8 mouse cellular contexts compared by ENCODE assay signal in genomic region chr3:89250435-89251040, GRCm38 (mm10). TPM values are rescaled to one million over a fixed set of nuclear protein-coding genes. Genes with fewer than 3 reads are reported as not detected.
DNase-seq lines count a peak whose midpoint lies in the region; ATAC-seq and TF ChIP-seq lines count a peak whose summit lies in the region.

No protein-coding gene starts in this region.

- peaks cover 26% of the 10 kb centered on the region for H3K36me3 ChIP-seq in hindbrain, embryonic 10.5 days
- H3K36me3 ChIP-seq in hindbrain, embryonic 12.5 days = peaks cover 8% of the 10 kb centered on the region
- no peaks in the 10 kb centered on the region for H3K36me3 ChIP-seq in heart, embryonic 15.5 days
- H3K36me3 ChIP-seq in limb, embryonic 13.5 days = peaks cover 20% of the 10 kb centered on the region; the same call in 1 of the 2 replicates
- H3K36me3 ChIP-seq in small intestine, adult 2 months (ENCODE audit: control insufficient read depth, insufficient read depth, low read length) = peaks cover 6% of the 10 kb centered on the region; the same call in 1 of the 2 replicates

- DNase-seq in hindbrain, embryonic 10.5 days (ENCODE audit: low spot score) = peak; percentile 49
- DNase-seq in ES-CJ7 (ENCODE audit: low read depth, low spot score) = peak; percentile 79
- DNase-seq in cerebellum, postnatal 25 days = peak; percentile 81 to 87
- DNase-seq in layer of hippocampus, adult 9-10 months (ENCODE audit: low spot score) = no peak

- 22% methylated on average over 7 of the region's 7 CpGs for WGBS in hindbrain, embryonic 10.5 days
- WGBS in hindbrain, embryonic 12.5 days = 24% methylated on average over 7 of the region's 7 CpGs
- WGBS in heart, embryonic 15.5 days = 18% methylated on average over 7 of the region's 7 CpGs
- 21% methylated on average over 7 of the region's 7 CpGs for WGBS in limb, embryonic 13.5 days
- WGBS in small intestine, adult 2 months = 19% methylated on average over 7 of the region's 7 CpGs

- H3K9ac ChIP-seq in hindbrain, embryonic 12.5 days = no peak overlapping the region
- H3K9ac ChIP-seq in heart, embryonic 15.5 days = no peak overlapping the region
- 0 out of 2 replicates have a peak overlapping the region, but pooled peaks have one; percentile 39 for H3K9ac ChIP-seq in limb, embryonic 13.5 days

- no peak for ATAC-seq in hindbrain, embryonic 12.5 days (ENCODE audit: low FRiP score)
- no peak for ATAC-seq in heart, embryonic 15.5 days (replicated peaks; ENCODE audit: insufficient number of reproducible peaks, insufficient read depth, low FRiP score, low read depth)
- no peak for ATAC-seq in limb, embryonic 13.5 days (ENCODE audit: low FRiP score, low read depth)

- H3K27me3 ChIP-seq in hindbrain, embryonic 10.5 days (ENCODE audit: insufficient read depth, poor library complexity, severe bottlenecking) = peaks cover 41% of the 10 kb centered on the region
- peaks cover 14% of the 10 kb centered on the region; the same call in 1 of the 2 replicates for H3K27me3 ChIP-seq in hindbrain, embryonic 12.5 days
- H3K27me3 ChIP-seq in heart, embryonic 15.5 days = 0 out of 2 replicates have a peak, but pooled peaks cover 6% of the 10 kb centered on the region
- H3K27me3 ChIP-seq in limb, embryonic 13.5 days = no peaks in the 10 kb centered on the region
- H3K27me3 ChIP-seq in small intestine, adult 2 months (ENCODE audit: control insufficient read depth, insufficient read depth, low read length) = no peaks in the 10 kb centered on the region

- 0 out of 2 replicates have a peak overlapping the region, but pooled peaks have one; percentile 20 for H3K4me3 ChIP-seq in hindbrain, embryonic 10.5 days
- no peak overlapping the region for H3K4me3 ChIP-seq in hindbrain, embryonic 12.5 days
- H3K4me3 ChIP-seq in heart, embryonic 15.5 days = no peak overlapping the region
- no peak overlapping the region for H3K4me3 ChIP-seq in limb, embryonic 13.5 days
- no peak overlapping the region for H3K4me3 ChIP-seq in small intestine, adult 2 months (ENCODE audit: low read depth, low read length)

- TF ChIP-seq CTCF in small intestine, adult 2 months (IDR thresholded peaks at IDR 0.05; ENCODE audit: extremely low read depth, insufficient read length, insufficient replicate concordance, low read depth, low read length) = peak; percentile 72; the same call in 1 of the 2 replicates

- H3K4me1 ChIP-seq in hindbrain, embryonic 10.5 days (replicated peaks) = peaks cover 52% of the 10 kb centered on the region
- peaks cover 30% of the 10 kb centered on the region for H3K4me1 ChIP-seq in hindbrain, embryonic 12.5 days
- H3K4me1 ChIP-seq in heart, embryonic 15.5 days (replicated peaks) = peaks cover 37% of the 10 kb centered on the region
- peaks cover 34% of the 10 kb centered on the region for H3K4me1 ChIP-seq in limb, embryonic 13.5 days
- peaks cover 32% of the 10 kb centered on the region for H3K4me1 ChIP-seq in small intestine, adult 2 months (ENCODE audit: control insufficient read depth, insufficient read depth, insufficient read length, low read length)

- H3K27ac ChIP-seq in hindbrain, embryonic 10.5 days = no peak overlapping the region
- H3K27ac ChIP-seq in hindbrain, embryonic 12.5 days = no peak overlapping the region
- H3K27ac ChIP-seq in heart, embryonic 15.5 days = peak overlapping the region; percentile 50
- H3K27ac ChIP-seq in limb, embryonic 13.5 days = no peak overlapping the region
- H3K27ac ChIP-seq in small intestine, adult 2 months (ENCODE audit: insufficient read depth, low read depth, low read length) = peak overlapping the region; percentile 50

- no peak overlapping the region for H3K4me2 ChIP-seq in hindbrain, embryonic 12.5 days (replicated peaks)
- H3K4me2 ChIP-seq in heart, embryonic 15.5 days = no peak overlapping the region
- H3K4me2 ChIP-seq in limb, embryonic 13.5 days (replicated peaks) = peak overlapping the region; percentile 48; the same call in 1 of the 2 replicates

- no peak for TF ChIP-seq POLR2A in small intestine, adult 2 months (IDR thresholded peaks at IDR 0.05; ENCODE audit: low read depth, low read length)

- no peaks in the 10 kb centered on the region for H3K9me3 ChIP-seq in hindbrain, embryonic 10.5 days
- H3K9me3 ChIP-seq in hindbrain, embryonic 12.5 days (replicated peaks) = no peaks in the 10 kb centered on the region
- H3K9me3 ChIP-seq in heart, embryonic 15.5 days (replicated peaks) = no peaks in the 10 kb centered on the region
- H3K9me3 ChIP-seq in limb, embryonic 13.5 days = no peaks in the 10 kb centered on the region

RNA-seq across cellular contexts. Expression of gene Trim46, which starts 4.4 kb away (rescaled TPM):
- polyA plus RNA-seq in hindbrain, embryonic 10.5 days (2016; fragmentation: Nextera tagmentation; extraction: Ambion mirVana) = 5.2 and 11.6 TPM in 2 replicates
- 27.2 and 29.6 TPM in 2 replicates for polyA plus RNA-seq in hindbrain, embryonic 12.5 days (2016; fragmentation: Nextera tagmentation; extraction: Ambion mirVana)
- 0.79 and 2.2 TPM in 2 replicates for polyA plus RNA-seq in heart, embryonic 15.5 days (2015; fragmentation: Nextera tagmentation; extraction: Ambion mirVana)
- polyA plus RNA-seq in limb, embryonic 13.5 days (2015; fragmentation: Nextera tagmentation; extraction: Ambion mirVana) = 6.1 and 6.8 TPM in 2 replicates
- 4.3 and 8.7 TPM in 2 replicates for polyA plus RNA-seq in small intestine, adult 2 months (2012; rRNA removed)

RNA-seq across cellular contexts. Expression of gene Krtcap2, which starts 4.8 kb away (rescaled TPM):
- polyA plus RNA-seq in hindbrain, embryonic 10.5 days (2016; fragmentation: Nextera tagmentation; extraction: Ambion mirVana) = 276 and 282 TPM in 2 replicates
- 247 and 271 TPM in 2 replicates for polyA plus RNA-seq in hindbrain, embryonic 12.5 days (2016; fragmentation: Nextera tagmentation; extraction: Ambion mirVana)
- polyA plus RNA-seq in heart, embryonic 15.5 days (2015; fragmentation: Nextera tagmentation; extraction: Ambion mirVana) = 189 and 207 TPM in 2 replicates
- polyA plus RNA-seq in limb, embryonic 13.5 days (2015; fragmentation: Nextera tagmentation; extraction: Ambion mirVana) = 332 and 333 TPM in 2 replicates
- 120 and 182 TPM in 2 replicates for polyA plus RNA-seq in small intestine, adult 2 months (2012; rRNA removed)

RNA-seq across cellular contexts. Expression of gene Dpm3, which starts 8.6 kb away (rescaled TPM):
- 97.0 and 99.4 TPM in 2 replicates for polyA plus RNA-seq in hindbrain, embryonic 10.5 days (2016; fragmentation: Nextera tagmentation; extraction: Ambion mirVana)
- 63.9 and 86.7 TPM in 2 replicates for polyA plus RNA-seq in hindbrain, embryonic 12.5 days (2016; fragmentation: Nextera tagmentation; extraction: Ambion mirVana)
- 88.4 and 88.7 TPM in 2 replicates for polyA plus RNA-seq in heart, embryonic 15.5 days (2015; fragmentation: Nextera tagmentation; extraction: Ambion mirVana)
- polyA plus RNA-seq in limb, embryonic 13.5 days (2015; fragmentation: Nextera tagmentation; extraction: Ambion mirVana) = 120 and 126 TPM in 2 replicates
- 357 and 440 TPM in 2 replicates for polyA plus RNA-seq in small intestine, adult 2 months (2012; rRNA removed)

RNA-seq across cellular contexts. Expression of gene Slc50a1, which starts 19.8 kb away (rescaled TPM):
- 34.4 and 36.8 TPM in 2 replicates for polyA plus RNA-seq in hindbrain, embryonic 10.5 days (2016; fragmentation: Nextera tagmentation; extraction: Ambion mirVana)
- polyA plus RNA-seq in hindbrain, embryonic 12.5 days (2016; fragmentation: Nextera tagmentation; extraction: Ambion mirVana) = 44.9 and 46.8 TPM in 2 replicates
- polyA plus RNA-seq in heart, embryonic 15.5 days (2015; fragmentation: Nextera tagmentation; extraction: Ambion mirVana) = 44.5 and 49.5 TPM in 2 replicates
- polyA plus RNA-seq in limb, embryonic 13.5 days (2015; fragmentation: Nextera tagmentation; extraction: Ambion mirVana) = 85.5 and 88.8 TPM in 2 replicates
- 81.6 and 97.3 TPM in 2 replicates for polyA plus RNA-seq in small intestine, adult 2 months (2012; rRNA removed)

RNA-seq across cellular contexts. Expression of gene Muc1, which starts 21.7 kb away (rescaled TPM):
- polyA plus RNA-seq in hindbrain, embryonic 10.5 days (2016; fragmentation: Nextera tagmentation; extraction: Ambion mirVana) = 1.1 and 1.8 TPM in 2 replicates
- 1.5 and 1.6 TPM in 2 replicates for polyA plus RNA-seq in hindbrain, embryonic 12.5 days (2016; fragmentation: Nextera tagmentation; extraction: Ambion mirVana)
- 1.6 and 7.0 TPM in 2 replicates for polyA plus RNA-seq in heart, embryonic 15.5 days (2015; fragmentation: Nextera tagmentation; extraction: Ambion mirVana)
- polyA plus RNA-seq in limb, embryonic 13.5 days (2015; fragmentation: Nextera tagmentation; extraction: Ambion mirVana) = 0.64 and 1.1 TPM in 2 replicates
- 0.76 and 139 TPM in 2 replicates for polyA plus RNA-seq in small intestine, adult 2 months (2012; rRNA removed)

Comparison
In these comparisons a context has a peak if more than half of its experiments do, and no peak if none do; other contexts are left out.
1. H3K27ac ChIP-seq: peak in heart, embryonic 15.5 days (single experiment) and small intestine, adult 2 months (single experiment); none in hindbrain, embryonic 10.5 days (single experiment), hindbrain, embryonic 12.5 days (single experiment) and limb, embryonic 13.5 days (single experiment).